Mouse (Mus musculus) cortical plate, adult 2 months (tissue): Measurements from ENCODE around the gene Clec2g.

Experiments
- CTCF ChIP-seq: fragments of 200-500 bp; IDR thresholded peaks from 2 replicates; pipeline ENCODE4 v1.5.1; 2011; ENCODE audit warnings: mild to moderate bottlenecking, control low read depth, low read length; ENCODE audit not compliant: insufficient read depth; ENCODE audit errors: extremely low read depth
- POLR2A ChIP-seq: fragments of 200-500 bp; IDR thresholded peaks from 2 replicates; pipeline ENCODE4 v1.6.1; 2011; ENCODE audit warnings: mild to moderate bottlenecking, low read length, control low read depth; ENCODE audit not compliant: insufficient read depth; ENCODE audit errors: extremely low read depth

- no peak for TF ChIP-seq CTCF
- TF ChIP-seq POLR2A: no peak
Measured at GRCm38 (mm10) chr6:128976194-128976593, 42.0 kb downstream of the Clec2g start.
